Mouse (Mus musculus): ENCODE measurements around the gene Eml4. TPM values are rescaled to one million over a fixed set of nuclear protein-coding genes. Genes with fewer than 3 reads are reported as not detected.

The Eml4 gene
- polyA plus RNA-seq (2016; fragmentation: Nextera tagmentation; extraction: Ambion mirVana): 34.2 and 34.7 TPM in 2 replicates

DNA sequence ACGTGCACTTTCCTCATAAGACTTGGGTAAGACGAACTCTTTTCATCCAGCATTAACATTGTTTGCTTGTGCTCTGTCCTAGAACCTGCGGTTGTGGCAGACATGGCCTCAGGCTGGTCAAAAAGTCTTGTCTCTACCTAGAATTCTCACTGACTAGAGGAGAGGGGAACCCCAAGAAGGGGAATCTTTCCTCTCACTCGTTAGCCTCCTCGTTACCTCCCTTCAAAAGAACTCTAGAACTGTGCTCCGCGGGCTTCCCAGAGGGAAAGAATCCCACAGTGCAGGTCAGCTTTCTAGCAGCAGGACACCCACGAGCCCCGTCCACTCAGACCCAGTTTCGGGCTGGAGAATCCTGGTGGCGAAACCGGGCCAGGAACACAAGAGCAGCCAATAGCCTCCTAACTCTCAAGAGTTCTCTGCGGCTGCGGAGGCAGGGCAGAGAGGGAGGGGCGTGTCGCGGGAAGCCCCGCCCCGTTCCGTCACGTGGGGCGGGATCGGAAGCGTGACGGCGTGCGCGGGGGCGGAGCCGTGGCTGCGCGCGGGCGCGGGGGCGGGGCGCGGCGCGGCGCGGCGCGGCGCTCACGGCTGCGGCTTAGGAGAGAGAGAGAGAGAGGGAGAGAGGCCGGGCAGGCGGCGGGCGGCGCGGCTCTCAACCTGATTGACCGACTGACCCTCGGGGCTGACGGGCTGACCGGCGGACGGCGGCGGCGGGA is at the start of gene Eml4:
Gene Eml4, plus strand, starts transcription at position 553 of the 713 bp plus-strand sequence.
- H3K36me3 ChIP-seq: no peaks in the 10 kb centered on the region
- H3K27me3 ChIP-seq (ENCODE audit: low read depth, poor library complexity, severe bottlenecking): no peaks in the 10 kb centered on the region
- peak; percentile 91 for DNase-seq (ENCODE audit: low spot score)
- H3K4me3 ChIP-seq: peak within 1 kb of the TSS; percentile 91
- 0 out of 2 replicates have a peak, but pooled peaks cover 4% of the 10 kb centered on the region for H3K9me3 ChIP-seq (replicated peaks)
- 1% methylated on average over 56 of the region's 62 CpGs for WGBS
- H3K4me1 ChIP-seq: peaks cover 32% of the 10 kb centered on the region
- H3K27ac ChIP-seq (replicated peaks): peak within 1 kb of the TSS; percentile 97

DNA sequence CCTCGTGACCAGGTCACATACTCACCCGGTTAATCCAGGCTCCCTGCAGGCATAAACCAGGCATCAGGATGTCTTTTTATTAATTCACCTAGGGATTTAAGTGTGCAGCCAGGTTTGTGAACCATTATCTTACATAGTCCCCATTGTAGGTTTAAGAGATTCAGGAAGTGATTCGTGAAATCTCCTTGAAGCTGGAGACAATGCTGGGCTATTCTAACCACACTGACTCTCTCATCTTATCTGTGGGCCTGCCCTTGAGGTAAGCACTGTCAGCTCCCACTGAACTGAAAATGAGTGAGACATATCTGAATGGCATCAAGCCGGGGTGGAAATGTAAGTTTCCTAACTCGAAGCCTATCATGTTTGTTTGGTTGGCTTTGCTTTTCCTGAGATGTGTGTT is 49.3 kb upstream of the Eml4 start:
- WGBS: 87% methylated on average over 5 of the region's 5 CpGs
- no peaks in the 10 kb centered on the region for H3K27me3 ChIP-seq (ENCODE audit: low read depth, poor library complexity, severe bottlenecking)

DNA sequence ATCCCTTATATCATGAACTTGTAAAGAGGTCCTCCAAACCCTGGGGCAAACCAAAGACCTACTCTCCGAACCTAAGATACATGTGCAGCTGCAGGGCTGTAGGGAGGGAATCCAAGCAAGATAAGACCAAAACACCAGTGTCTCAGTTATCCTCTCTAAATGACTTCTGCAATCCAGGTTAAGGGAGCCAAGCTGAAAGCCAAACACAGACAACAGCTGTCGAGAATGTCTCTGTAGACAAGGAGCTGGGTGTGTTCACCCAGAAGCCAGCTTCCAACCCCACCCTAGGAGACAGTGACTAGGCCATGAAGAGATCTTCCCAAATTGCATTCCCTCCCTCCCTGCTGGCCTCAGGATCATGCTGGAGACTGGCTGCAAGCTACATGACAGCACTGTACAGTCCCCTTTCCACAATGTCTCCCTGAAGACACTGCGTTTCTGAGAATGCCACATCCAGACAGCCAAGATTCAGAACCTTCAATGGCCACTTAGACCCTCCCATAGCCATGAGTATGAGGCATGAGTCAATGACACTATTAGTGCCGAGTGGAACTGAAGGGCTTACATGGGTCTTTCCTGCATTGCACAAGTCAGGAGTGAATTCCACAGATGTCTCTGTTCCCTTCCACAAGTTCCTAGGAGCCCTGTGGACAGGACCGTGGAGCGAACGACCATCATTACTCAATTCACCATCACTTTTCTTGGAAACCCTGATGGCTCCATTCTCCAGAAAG is 46.5 kb upstream of the Eml4 start:
- Histone ChIP-seq H3K4me3 (no peak overlapping the region), H3K27ac (replicated peaks) (no peak overlapping the region), H3K36me3 (no peaks in the 10 kb centered on the region), H3K9me3 (replicated peaks) (no peaks in the 10 kb centered on the region), H3K27me3 (ENCODE audit: low read depth, poor library complexity, severe bottlenecking) (peaks cover 13% of the 10 kb centered on the region; the same call in 1 of the 2 replicates), H3K4me1 (peaks cover 11% of the 10 kb centered on the region)
- no peak for DNase-seq (ENCODE audit: low spot score)
- 81% methylated on average over 7 of the region's 7 CpGs for WGBS

More for the DNA sequence above, 49.3 kb upstream of the Eml4 start:
- DNase-seq (ENCODE audit: low spot score): no peak
- Histone ChIP-seq H3K4me1 (no peaks in the 10 kb centered on the region), H3K4me3 (no peak overlapping the region), H3K36me3 (no peaks in the 10 kb centered on the region), H3K27ac (replicated peaks) (no peak overlapping the region), H3K9me3 (replicated peaks) (no peaks in the 10 kb centered on the region)

DNA sequence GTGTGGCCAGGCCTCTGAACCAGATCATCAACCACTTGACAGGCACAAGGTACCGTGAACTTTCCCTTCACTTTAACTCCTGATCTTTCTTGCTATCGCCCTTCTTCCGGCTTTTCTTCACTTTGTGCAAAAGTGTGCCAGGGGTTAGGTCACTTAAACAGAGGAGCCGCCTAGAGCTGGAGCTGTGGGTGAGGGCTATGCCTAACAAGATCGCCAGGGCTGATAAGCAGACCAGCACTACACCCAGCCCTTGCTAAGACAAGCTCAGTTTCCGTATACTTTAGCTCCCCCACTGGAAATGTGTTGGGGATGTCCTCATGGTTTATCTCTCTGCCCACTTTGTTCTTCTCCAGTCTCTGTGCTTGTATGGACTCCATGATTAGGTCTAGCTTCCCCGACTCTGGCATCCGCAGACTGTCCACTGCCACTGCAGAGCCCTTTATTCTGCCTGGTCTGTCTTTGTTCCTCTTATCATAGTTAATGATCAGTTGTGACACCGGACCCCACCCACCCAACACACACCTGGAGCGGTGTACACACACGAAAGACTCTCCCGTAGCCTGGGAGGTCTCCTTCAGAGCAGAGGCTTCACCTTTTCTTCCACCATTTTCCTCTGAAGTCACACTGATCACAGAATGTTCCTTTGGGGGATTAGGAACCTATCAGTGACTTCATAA is 43.6 kb upstream of the Eml4 start:
- Histone ChIP-seq H3K27ac (replicated peaks) (no peak overlapping the region), H3K9me3 (replicated peaks) (no peaks in the 10 kb centered on the region), H3K36me3 (no peaks in the 10 kb centered on the region), H3K27me3 (ENCODE audit: low read depth, poor library complexity, severe bottlenecking) (peaks cover 27% of the 10 kb centered on the region), H3K4me3 (no peak overlapping the region), H3K4me1 (peaks cover 22% of the 10 kb centered on the region)
- WGBS: 91% methylated on average over 12 of the region's 12 CpGs
- DNase-seq (ENCODE audit: low spot score): no peak

DNA sequence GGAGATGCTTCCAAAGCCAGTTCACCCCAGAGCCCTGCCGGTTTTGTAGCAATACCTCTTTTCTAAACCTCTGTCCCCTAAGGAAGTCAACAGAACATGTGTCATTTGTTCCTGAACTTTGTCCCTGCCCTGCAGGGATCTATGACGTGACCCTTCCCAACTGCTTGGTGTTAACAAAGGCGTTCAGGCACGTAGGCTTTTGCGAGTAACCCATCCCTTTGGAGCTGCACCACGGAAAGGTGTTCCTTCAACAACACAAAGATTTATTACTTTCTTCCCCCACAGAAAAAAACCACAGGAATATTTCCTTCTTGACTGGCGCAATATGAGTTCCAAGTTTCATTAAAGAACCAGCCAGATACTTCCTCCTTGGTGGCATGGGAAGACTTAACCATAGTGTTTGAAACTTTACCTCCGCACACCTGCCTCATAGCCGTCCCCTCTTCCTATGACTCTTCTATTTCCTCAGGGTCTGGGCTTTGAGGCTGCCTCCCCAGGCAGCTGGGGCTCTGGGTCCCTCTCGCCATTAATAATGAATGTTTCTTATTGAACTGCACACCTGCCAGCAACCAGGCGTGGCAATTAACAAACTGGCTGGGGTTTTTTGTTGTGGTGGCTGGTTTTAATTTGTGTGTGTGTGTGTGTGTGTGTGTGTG is 43.0 kb upstream of the Eml4 start:
- Histone ChIP-seq H3K36me3 (no peaks in the 10 kb centered on the region), H3K27ac (replicated peaks) (no peak overlapping the region), H3K27me3 (ENCODE audit: low read depth, poor library complexity, severe bottlenecking) (peaks cover 27% of the 10 kb centered on the region), H3K4me3 (no peak overlapping the region), H3K4me1 (peaks cover 29% of the 10 kb centered on the region), H3K9me3 (replicated peaks) (no peaks in the 10 kb centered on the region)
- WGBS: 79% methylated on average over 11 of the region's 11 CpGs
- no peak for DNase-seq (ENCODE audit: low spot score)

DNA sequence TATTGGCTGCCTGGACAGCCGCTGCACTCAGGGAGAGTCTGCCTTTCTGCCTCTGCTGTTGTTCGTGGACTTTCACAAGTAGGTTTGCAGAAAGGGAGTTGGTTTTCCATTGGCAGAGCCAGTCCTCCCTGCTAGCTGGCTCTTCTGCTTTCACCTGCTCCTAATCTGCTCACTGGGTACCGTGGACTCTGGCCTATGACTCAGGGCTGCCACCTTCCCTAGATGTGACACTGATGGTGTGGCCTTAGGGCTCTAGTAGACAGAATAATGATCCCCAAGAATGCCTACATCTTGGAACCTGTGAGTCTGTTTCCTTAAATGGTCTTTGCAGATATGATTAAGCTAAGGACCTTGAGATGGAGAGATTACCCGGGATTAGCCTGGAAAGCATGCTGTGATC is 42.3 kb upstream of the Eml4 start:
- no peak overlapping the region for H3K4me3 ChIP-seq
- DNase-seq (ENCODE audit: low spot score): no peak
- peaks cover 29% of the 10 kb centered on the region for H3K4me1 ChIP-seq
- H3K36me3 ChIP-seq: no peaks in the 10 kb centered on the region
- no peaks in the 10 kb centered on the region for H3K9me3 ChIP-seq (replicated peaks)
- WGBS: 54% methylated on average over 4 of the region's 4 CpGs
- H3K27ac ChIP-seq (replicated peaks): no peak overlapping the region; the same call in 1 of the 2 replicates
- H3K27me3 ChIP-seq (ENCODE audit: low read depth, poor library complexity, severe bottlenecking): peaks cover 32% of the 10 kb centered on the region

DNA sequence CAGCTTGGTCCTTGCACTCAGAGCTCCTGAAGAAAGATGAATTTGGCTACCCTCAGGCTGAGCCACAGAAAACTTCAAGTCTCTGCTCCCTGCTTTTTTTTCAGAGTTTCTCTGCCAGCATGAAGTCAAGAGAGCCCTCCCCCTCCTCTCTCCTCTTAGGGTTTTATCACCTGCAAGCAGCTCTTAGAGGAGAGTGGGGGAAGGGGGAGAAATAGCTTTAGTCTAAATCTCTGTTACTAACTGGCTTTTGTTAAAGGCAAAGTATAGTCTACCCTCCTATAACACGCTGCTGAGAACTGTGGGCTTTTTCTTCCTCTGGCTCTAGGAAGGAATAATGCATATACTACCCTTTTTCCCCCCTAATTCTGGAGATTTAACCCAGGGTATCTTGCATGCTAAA is 41.5 kb upstream of the Eml4 start:
- peaks cover 37% of the 10 kb centered on the region for H3K27me3 ChIP-seq (ENCODE audit: low read depth, poor library complexity, severe bottlenecking)
- H3K27ac ChIP-seq (replicated peaks): no peak overlapping the region
- H3K9me3 ChIP-seq (replicated peaks): no peaks in the 10 kb centered on the region
- 14% methylated on average over 1 of the region's 1 CpGs for WGBS
- no peak for DNase-seq (ENCODE audit: low spot score)
- no peaks in the 10 kb centered on the region for H3K36me3 ChIP-seq
- no peak overlapping the region for H3K4me3 ChIP-seq
- peaks cover 29% of the 10 kb centered on the region for H3K4me1 ChIP-seq

DNA sequence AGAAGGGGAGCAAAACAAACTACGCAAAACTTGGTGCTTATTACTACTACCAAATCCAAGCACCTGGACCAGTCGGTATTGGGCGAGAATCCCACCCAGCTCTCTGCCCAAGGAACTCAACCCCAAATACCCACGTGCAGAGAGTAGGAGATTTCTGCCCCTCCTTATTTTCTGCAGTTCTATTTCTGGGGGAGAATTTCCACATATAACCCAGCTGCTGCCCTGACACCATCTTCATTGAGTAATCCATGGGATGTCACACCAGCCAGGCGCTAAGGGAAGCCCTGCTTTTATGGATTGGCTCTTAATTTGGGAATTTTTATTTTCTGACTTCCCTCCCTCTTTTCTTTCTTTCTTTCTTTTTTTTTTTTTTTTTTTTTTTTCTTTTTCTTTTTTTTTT is 38.9 kb upstream of the Eml4 start:
- 70% methylated on average over 5 of the region's 5 CpGs for WGBS
- Histone ChIP-seq H3K36me3 (no peaks in the 10 kb centered on the region), H3K4me3 (no peak overlapping the region), H3K27ac (replicated peaks) (no peak overlapping the region), H3K27me3 (ENCODE audit: low read depth, poor library complexity, severe bottlenecking) (peaks cover 37% of the 10 kb centered on the region), H3K4me1 (peaks cover 29% of the 10 kb centered on the region), H3K9me3 (replicated peaks) (no peaks in the 10 kb centered on the region)
- no peak for DNase-seq (ENCODE audit: low spot score)

DNA sequence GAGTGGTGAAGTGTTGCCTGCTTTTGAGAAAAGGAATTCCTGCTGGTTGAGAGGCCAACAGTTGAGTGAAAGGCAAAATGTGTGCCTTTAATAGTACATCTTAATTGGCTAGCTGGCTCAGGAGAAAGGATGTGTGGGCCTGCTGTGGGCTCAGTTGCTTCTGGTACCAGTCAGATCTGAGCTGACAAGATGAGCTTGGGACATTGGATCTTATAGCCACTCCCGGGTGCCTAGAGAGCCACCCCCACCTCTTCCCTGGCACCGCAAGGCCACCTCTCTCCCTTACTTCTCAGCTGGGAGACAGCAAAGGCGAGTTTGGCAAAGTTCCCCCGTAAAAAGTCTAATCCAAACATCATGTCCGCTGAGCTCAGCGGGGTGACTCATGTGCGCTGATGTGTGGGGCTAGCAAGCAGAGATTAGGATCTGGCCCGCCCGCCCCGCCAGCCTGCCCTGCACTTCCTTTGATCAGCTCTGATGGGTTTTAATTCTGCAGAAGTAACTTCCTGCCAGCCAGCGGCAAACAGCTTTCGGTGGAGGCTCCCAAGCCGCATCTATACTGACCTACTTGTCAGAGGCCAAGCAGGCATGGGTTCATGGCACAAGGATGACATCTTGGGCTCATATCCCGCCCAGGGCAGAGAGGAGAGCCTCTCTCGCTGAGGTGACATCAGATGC is 38.4 kb upstream of the Eml4 start:
- Histone ChIP-seq H3K4me1 (peaks cover 29% of the 10 kb centered on the region), H3K9me3 (replicated peaks) (no peaks in the 10 kb centered on the region), H3K27me3 (ENCODE audit: low read depth, poor library complexity, severe bottlenecking) (peaks cover 37% of the 10 kb centered on the region), H3K4me3 (peak overlapping the region; percentile 34), H3K36me3 (no peaks in the 10 kb centered on the region), H3K27ac (replicated peaks) (peak overlapping the region; percentile 35; the same call in 1 of the 2 replicates)
- WGBS: 4% methylated on average over 15 of the region's 15 CpGs
- DNase-seq (ENCODE audit: low spot score): peak; percentile 62

DNA sequence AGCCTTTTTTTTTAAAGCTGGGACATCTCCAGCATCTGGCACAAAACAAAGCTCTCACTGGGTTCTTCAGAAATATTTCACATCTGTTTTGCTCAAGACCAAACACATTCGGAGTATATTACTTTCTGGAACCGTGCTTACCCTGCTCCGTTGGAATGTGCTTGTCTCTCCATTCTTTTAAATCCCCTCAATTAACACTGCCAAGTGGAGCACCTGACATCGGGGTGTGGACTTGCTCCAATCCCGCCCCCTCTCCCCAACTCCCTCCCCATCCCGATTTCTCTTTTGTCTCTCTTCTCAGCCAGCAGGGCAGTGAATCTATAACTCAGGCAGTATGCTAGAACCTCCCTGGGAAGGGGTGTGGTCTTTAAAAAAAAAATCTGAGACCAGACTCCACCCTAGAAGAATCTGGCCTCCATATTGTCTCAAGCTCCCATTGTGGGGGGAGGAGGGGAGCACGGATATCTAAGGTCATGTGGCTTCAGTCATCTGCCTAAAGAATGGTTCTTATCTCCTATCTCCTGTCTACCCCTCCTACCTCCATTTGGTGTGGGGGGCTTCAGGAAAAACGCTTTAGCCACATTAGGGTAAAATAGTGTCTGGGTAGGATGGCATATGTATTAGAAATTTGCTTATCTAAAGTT is 37.6 kb upstream of the Eml4 start:
- 48% methylated on average over 8 of the region's 8 CpGs for WGBS
- H3K4me1 ChIP-seq: peaks cover 28% of the 10 kb centered on the region
- no peak overlapping the region for H3K4me3 ChIP-seq
- H3K36me3 ChIP-seq: no peaks in the 10 kb centered on the region
- H3K27ac ChIP-seq (replicated peaks): no peak overlapping the region
- DNase-seq (ENCODE audit: low spot score): no peak
- H3K27me3 ChIP-seq (ENCODE audit: low read depth, poor library complexity, severe bottlenecking): peaks cover 33% of the 10 kb centered on the region
- H3K9me3 ChIP-seq (replicated peaks): no peaks in the 10 kb centered on the region

DNA sequence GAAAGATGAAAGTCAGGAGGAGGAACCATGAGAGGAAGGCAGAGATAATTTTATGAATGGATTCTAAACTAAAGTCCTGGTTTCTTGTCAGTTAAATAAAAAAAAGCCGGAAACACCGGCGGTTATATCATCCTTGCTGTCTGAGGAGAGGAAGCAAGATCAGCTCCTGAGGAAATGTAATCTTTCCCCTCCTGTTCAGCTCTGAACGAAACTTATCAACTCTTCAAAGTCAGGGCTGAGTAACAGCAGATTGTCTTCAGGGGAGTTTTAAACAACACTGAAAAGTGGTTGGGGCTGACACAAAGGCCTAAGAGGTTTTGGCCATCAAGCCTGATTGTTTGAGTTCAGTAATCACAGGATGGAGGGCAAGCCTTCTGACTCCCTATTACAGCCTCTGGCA is 35.3 kb upstream of the Eml4 start:
- peaks cover 23% of the 10 kb centered on the region for H3K27me3 ChIP-seq (ENCODE audit: low read depth, poor library complexity, severe bottlenecking)
- no peak overlapping the region for H3K4me3 ChIP-seq
- H3K27ac ChIP-seq (replicated peaks): no peak overlapping the region
- no peak for DNase-seq (ENCODE audit: low spot score)
- peaks cover 12% of the 10 kb centered on the region for H3K4me1 ChIP-seq
- no peaks in the 10 kb centered on the region for H3K36me3 ChIP-seq
- peaks cover 10% of the 10 kb centered on the region; the same call in 1 of the 2 replicates for H3K9me3 ChIP-seq (replicated peaks)
- WGBS: 74% methylated on average over 4 of the region's 4 CpGs
